Mouse (Mus musculus): ENCODE results near the gene Gm4894.

DNA sequence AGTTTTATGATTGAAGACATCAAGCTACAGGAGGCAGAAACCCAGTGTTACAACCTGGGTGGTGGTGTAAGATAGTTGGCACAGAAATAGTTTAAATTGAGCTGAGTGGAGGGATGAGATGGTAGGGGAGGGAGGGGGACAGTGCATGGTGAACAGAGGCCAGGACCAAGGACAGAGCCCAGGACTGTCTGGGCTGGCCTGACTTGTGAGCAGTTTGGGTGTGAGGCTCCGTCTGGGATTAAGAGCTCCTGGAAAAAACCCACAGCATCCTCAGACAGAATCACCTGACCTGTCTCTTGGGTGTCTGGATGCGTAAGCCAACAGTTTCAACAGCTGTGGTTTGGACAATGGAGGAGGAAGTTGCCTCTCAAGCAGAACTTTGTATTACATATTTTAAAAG is 35.6 kb upstream of the Gm4894 start:
- TF ChIP-seq CTCF (conservative IDR thresholded peaks at IDR 0.05; ENCODE audit: low read length) (no peak), NANOG (IDR thresholded peaks at IDR 0.05; ENCODE audit: borderline replicate concordance, low read length) (no peak)
